In the genomic region with DNA sequence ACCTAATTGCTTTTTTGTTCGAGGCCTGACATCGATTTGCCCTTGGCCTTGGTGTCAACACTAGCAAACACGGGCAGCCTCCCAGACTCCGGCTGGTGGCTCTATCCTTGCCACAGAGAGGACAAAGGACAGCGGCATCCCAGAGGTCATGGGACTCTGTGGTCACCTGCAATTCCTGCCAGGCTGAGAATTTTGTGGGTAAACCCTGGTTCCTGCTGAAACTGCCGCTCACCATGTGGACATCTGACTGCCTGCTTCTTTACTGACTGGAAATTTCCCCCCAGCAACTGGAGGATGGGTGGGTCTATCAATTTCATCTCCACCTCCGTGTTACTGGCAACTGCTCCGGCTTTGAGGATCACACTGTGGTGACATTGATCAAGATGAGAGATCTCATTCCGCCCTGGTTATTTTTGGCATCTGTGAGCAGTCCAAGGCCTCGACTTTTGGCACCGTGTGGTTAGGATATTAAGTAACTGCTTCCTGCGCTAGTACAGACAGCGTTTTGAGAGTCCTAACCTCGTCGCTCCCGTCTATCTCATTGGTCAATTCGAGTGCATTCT, we compare ENCODE assay signal across 8 mouse cellular contexts.
DNase-seq lines count a peak whose midpoint lies in the region; ATAC-seq lines count a peak whose summit lies in the region.
"Had no signal": no experiment of that assay in that cellular context is flagged by ENCODE, and none has a peak within 500 bp of the region (broad histone marks: within the 10 kb centered on the region; RNA-seq: fewer than 3 reads in every experiment).

No protein-coding gene starts in this region.

- 0 out of 2 replicates have a peak, but pooled peaks cover 2% of the 10 kb centered on the region for H3K27me3 ChIP-seq in midbrain, embryonic 12.5 days
- H3K27me3 ChIP-seq in midbrain, embryonic 13.5 days = no peaks in the 10 kb centered on the region
- H3K27me3 ChIP-seq: megakaryocyte, embryonic 14.5 days had no signal

- DNase-seq in cerebellum, postnatal 10 days = peak; percentile 57 to 63
- peak; percentile 24 to 42 for DNase-seq in monocyte, adult 2 months (ENCODE audit: low read depth in 1 of 2, low spot score in 2 of 2)
- no peak for DNase-seq in yolk sac, embryonic 10.5 days (ENCODE audit: low spot score)
- no peak for DNase-seq in right cerebral cortex, postnatal 10 days (ENCODE audit: low spot score in 2 of 2)

- 78% methylated on average over 17 of the region's 17 CpGs for WGBS in midbrain, embryonic 12.5 days
- WGBS in midbrain, embryonic 13.5 days = 73% methylated on average over 17 of the region's 17 CpGs

- H3K36me3 ChIP-seq in midbrain, embryonic 12.5 days = no peaks in the 10 kb centered on the region
- H3K36me3 ChIP-seq in midbrain, embryonic 13.5 days = no peaks in the 10 kb centered on the region

- H3K27ac ChIP-seq in midbrain, embryonic 12.5 days (replicated peaks) = peak overlapping the region; percentile 25; the same call in 1 of the 2 replicates
- no peak overlapping the region for H3K27ac ChIP-seq in midbrain, embryonic 13.5 days

- H3K4me3 ChIP-seq in midbrain, embryonic 12.5 days = no peak overlapping the region
- H3K4me3 ChIP-seq in midbrain, embryonic 13.5 days (replicated peaks) = no peak overlapping the region
- H3K4me3 ChIP-seq: megakaryocyte, embryonic 14.5 days had no signal

- ATAC-seq in midbrain, embryonic 12.5 days (ENCODE audit: low FRiP score, low read depth) = no peak
- no peak for ATAC-seq in midbrain, embryonic 13.5 days
- ATAC-seq in hematopoietic stem cell, adult 5-6 weeks (replicated peaks in 1 of 2; ENCODE audit: insufficient read depth in 1 of 2, low FRiP score in 2 of 2, low TSS enrichment in 1 of 2, low read depth in 1 of 2, poor library complexity in 2 of 2, severe bottlenecking in 2 of 2) = peak; percentile 42 to 63

- H3K4me2 ChIP-seq in midbrain, embryonic 12.5 days (replicated peaks) = no peak overlapping the region
- no peak overlapping the region for H3K4me2 ChIP-seq in midbrain, embryonic 13.5 days (replicated peaks)

- no peaks in the 10 kb centered on the region for H3K9me3 ChIP-seq in midbrain, embryonic 12.5 days
- no peaks in the 10 kb centered on the region for H3K9me3 ChIP-seq in midbrain, embryonic 13.5 days

- H3K4me1 ChIP-seq in midbrain, embryonic 12.5 days = peaks cover 20% of the 10 kb centered on the region
- H3K4me1 ChIP-seq in midbrain, embryonic 13.5 days (replicated peaks) = peaks cover 38% of the 10 kb centered on the region
- H3K4me1 ChIP-seq: megakaryocyte, embryonic 14.5 days had no signal

- no peak overlapping the region for H3K9ac ChIP-seq in midbrain, embryonic 12.5 days (replicated peaks)
- no peak overlapping the region for H3K9ac ChIP-seq in midbrain, embryonic 13.5 days (replicated peaks)

Comparison
In these comparisons a context has a peak if more than half of its experiments do, and no peak if none do; other contexts are left out.
1. ATAC-seq: peak in hematopoietic stem cell, adult 5-6 weeks (2 of 2); none in midbrain, embryonic 12.5 days (single experiment) and midbrain, embryonic 13.5 days (single experiment).
2. DNase-seq: peak in cerebellum, postnatal 10 days (2 of 2) and monocyte, adult 2 months (2 of 2); none in yolk sac, embryonic 10.5 days (single experiment) and right cerebral cortex, postnatal 10 days (0 of 2).